Mouse (Mus musculus): Measurements from ENCODE around the gene Bpifb5. TPM values are rescaled to one million over a fixed set of nuclear protein-coding genes. Genes with fewer than 3 reads are reported as not detected.

Gene Bpifb5
- polyA plus RNA-seq, 1 experiment = not detected

DNA sequence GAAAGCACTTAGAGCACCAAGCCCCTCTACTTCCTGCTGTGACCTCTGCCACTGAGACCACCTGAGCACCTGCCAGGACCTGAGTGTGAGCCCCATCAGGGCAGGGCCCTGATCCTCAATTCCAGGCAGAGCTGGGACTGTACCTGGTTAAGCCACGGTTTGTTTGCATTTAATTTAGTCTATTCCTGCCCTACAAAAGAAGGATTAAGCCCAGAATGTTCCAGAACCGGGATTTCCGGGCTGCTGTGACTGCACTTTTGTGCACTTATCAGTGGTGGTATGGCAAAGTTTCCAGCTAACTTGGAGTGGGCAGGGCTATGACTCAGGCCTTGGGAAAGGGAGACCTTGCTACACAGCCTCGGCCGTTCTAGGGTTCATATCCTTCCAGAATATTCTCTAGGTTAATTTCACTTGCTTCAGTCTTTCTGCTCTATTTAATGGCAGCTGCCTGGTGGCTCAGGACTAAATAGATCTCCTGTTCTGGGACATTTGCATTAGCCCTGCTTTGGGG lies 29.5 kb upstream of the Bpifb5 start:
- Histone ChIP-seq H3K4me3 (ENCODE audit: insufficient read depth, low read length) (no peak overlapping the region), H3K4me1 (ENCODE audit: control insufficient read depth, insufficient read depth, low read length) (no peaks in the 10 kb centered on the region)
- TF ChIP-seq POLR2A (IDR thresholded peaks at IDR 0.05; ENCODE audit: low read depth, low read length) (no peak), CTCF (IDR thresholded peaks at IDR 0.05; ENCODE audit: borderline replicate concordance, insufficient read depth, low read length) (no peak)

DNA sequence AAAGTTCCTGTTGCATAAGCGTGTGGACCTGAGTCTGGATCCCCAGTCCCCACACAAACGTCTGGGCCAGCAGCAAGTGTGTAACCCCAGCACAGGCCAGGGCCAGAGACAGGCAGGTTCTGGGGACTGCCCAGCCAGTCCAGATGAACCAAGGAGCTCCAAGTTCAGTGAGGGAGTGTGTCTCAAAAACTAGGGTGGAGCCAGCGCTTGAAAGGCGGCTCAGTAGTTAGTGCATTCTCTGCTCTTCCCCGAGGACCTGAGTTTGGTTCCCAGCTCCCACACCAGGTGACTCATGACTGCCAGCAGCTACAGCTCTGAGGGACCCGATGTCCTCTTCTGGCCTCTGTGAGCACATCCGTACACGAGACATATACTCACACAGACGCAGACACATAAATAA lies 26.5 kb upstream of the Bpifb5 start:
- Histone ChIP-seq H3K27ac (ENCODE audit: insufficient read depth, low read length) (no peak overlapping the region), H3K4me1 (ENCODE audit: control insufficient read depth, insufficient read depth, low read length) (no peaks in the 10 kb centered on the region), H3K4me3 (ENCODE audit: insufficient read depth, low read length) (no peak overlapping the region)
- TF ChIP-seq CTCF (IDR thresholded peaks at IDR 0.05; ENCODE audit: borderline replicate concordance, insufficient read depth, low read length) = no peak
- no peak for TF ChIP-seq POLR2A (IDR thresholded peaks at IDR 0.05; ENCODE audit: low read depth, low read length)

More for the DNA sequence above, 29.5 kb upstream of the Bpifb5 start:
- no peak overlapping the region for H3K27ac ChIP-seq (ENCODE audit: insufficient read depth, low read length)

DNA sequence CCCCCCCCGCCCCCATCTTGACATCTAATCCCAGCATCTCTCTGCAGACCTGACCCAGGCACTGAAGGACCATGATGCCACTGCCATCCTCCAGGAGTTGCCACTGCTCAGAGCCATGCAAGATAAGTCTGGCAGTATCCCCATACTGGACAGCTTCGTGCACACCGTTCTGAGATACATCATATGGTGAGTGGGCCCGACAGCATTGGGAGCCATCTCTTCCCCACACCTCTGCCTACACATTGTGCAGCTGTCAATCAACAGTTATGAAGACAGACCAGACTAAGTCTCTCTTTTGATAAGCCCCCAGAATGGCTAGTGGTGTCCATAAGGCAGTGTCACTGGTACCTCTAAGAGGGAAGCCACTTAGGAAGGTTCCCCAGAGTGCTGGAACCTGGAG lies 18.9 kb upstream of the Bpifb5 start:
- Histone ChIP-seq H3K27ac (ENCODE audit: insufficient read depth, low read length) (no peak overlapping the region), H3K4me1 (ENCODE audit: control insufficient read depth, insufficient read depth, low read length) (no peaks in the 10 kb centered on the region), H3K4me3 (ENCODE audit: insufficient read depth, low read length) (no peak overlapping the region)
- no peak for TF ChIP-seq POLR2A (IDR thresholded peaks at IDR 0.05; ENCODE audit: low read depth, low read length)
- TF ChIP-seq CTCF (IDR thresholded peaks at IDR 0.05; ENCODE audit: borderline replicate concordance, insufficient read depth, low read length) = no peak

DNA sequence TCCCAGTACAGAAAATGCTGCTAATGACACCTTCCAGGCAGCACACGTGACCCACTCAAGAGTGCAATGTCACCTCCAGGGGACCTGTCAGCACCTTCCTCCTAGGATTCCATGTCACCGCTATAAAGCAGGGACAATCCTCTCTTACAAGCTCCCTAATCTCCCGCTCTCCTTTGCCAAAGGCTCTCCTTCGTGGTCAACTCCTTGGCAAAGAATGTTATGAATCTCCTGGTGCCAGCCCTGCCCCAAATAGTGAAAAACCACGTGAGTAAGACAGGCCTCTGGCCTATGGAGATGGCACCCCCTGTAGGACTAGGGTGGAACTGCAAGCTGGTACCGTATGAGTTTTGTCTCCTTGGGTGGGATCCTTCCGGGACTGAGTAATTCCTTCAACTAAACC lies 16.6 kb upstream of the Bpifb5 start:
- Histone ChIP-seq H3K4me3 (ENCODE audit: insufficient read depth, low read length) (no peak overlapping the region), H3K27ac (ENCODE audit: insufficient read depth, low read length) (no peak overlapping the region), H3K4me1 (ENCODE audit: control insufficient read depth, insufficient read depth, low read length) (no peaks in the 10 kb centered on the region)
- no peak for TF ChIP-seq CTCF (IDR thresholded peaks at IDR 0.05; ENCODE audit: borderline replicate concordance, insufficient read depth, low read length)
- no peak for TF ChIP-seq POLR2A (IDR thresholded peaks at IDR 0.05; ENCODE audit: low read depth, low read length)

DNA sequence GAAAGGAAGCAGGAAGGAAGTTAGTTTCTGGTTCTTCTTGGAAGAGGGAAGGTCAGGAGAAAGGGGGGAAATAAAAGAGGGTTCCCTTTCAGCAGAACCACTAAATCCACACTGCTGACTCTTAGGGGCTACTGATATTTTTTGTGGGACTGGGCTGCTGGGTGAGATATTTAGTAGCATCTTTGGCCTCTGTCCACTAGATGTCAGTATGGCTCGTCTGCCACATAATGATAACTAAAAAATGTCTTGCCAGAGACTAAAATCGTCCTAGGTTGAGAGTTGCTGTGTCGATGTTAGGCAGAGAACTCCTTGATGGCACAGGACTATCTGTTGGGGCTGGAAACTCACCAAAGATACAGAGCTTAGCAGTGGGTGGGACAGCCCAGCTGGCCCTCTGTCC lies 14.4 kb upstream of the Bpifb5 start:
- H3K27ac ChIP-seq (ENCODE audit: insufficient read depth, low read length) = no peak overlapping the region
- H3K4me1 ChIP-seq (ENCODE audit: control insufficient read depth, insufficient read depth, low read length) = no peaks in the 10 kb centered on the region
- TF ChIP-seq CTCF (IDR thresholded peaks at IDR 0.05; ENCODE audit: borderline replicate concordance, insufficient read depth, low read length) (no peak), POLR2A (IDR thresholded peaks at IDR 0.05; ENCODE audit: low read depth, low read length) (no peak)
- H3K4me3 ChIP-seq (ENCODE audit: insufficient read depth, low read length) = no peak overlapping the region

DNA sequence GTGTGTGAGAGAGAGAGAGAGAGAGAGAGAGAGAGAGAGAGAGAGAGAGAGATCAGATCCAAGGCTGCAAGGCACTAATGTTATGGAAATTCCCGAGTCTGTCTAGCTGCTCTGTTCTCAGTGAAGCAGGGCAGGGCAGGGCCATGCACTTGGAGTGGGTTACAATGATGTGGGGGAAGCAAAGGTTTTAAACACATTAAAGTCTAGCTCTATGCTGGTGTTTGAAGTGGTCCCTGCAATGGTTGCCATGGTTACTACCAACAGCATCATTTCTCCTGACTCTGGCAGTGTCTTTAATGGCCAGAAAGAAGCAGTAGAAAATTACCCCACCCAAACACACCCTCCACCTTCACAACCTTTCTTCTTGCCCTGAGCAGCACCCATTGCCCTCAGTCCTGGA lies 12.4 kb upstream of the Bpifb5 start:
- H3K4me1 ChIP-seq (ENCODE audit: control insufficient read depth, insufficient read depth, low read length) = no peaks in the 10 kb centered on the region
- TF ChIP-seq POLR2A (IDR thresholded peaks at IDR 0.05; ENCODE audit: low read depth, low read length) (no peak), CTCF (IDR thresholded peaks at IDR 0.05; ENCODE audit: borderline replicate concordance, insufficient read depth, low read length) (no peak)
- H3K4me3 ChIP-seq (ENCODE audit: insufficient read depth, low read length) = no peak overlapping the region
- H3K27ac ChIP-seq (ENCODE audit: insufficient read depth, low read length) = no peak overlapping the region

DNA sequence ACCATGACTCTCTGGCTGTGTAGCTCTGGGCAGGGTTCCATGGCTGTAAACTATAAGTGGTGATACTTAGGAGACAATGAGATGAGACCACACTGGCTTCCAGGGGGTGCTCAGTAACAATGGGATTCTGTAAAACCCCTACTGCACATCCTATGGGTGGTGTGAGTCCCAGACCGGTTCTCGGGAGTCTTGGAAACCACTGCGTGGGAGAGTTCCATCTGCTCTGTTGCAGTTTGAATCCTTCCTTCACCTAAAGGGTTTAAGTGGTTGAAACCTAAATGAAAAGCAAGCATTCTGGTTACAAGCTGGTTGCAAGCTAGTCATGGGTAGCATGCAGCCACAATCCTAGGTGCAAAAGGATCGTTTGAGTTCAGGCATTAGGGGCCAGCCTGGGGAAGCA lies 11.7 kb upstream of the Bpifb5 start:
- Histone ChIP-seq H3K27ac (ENCODE audit: insufficient read depth, low read length) (no peak overlapping the region), H3K4me1 (ENCODE audit: control insufficient read depth, insufficient read depth, low read length) (no peaks in the 10 kb centered on the region), H3K4me3 (ENCODE audit: insufficient read depth, low read length) (no peak overlapping the region)
- no peak for TF ChIP-seq POLR2A (IDR thresholded peaks at IDR 0.05; ENCODE audit: low read depth, low read length)
- TF ChIP-seq CTCF (IDR thresholded peaks at IDR 0.05; ENCODE audit: borderline replicate concordance, insufficient read depth, low read length) = no peak

DNA sequence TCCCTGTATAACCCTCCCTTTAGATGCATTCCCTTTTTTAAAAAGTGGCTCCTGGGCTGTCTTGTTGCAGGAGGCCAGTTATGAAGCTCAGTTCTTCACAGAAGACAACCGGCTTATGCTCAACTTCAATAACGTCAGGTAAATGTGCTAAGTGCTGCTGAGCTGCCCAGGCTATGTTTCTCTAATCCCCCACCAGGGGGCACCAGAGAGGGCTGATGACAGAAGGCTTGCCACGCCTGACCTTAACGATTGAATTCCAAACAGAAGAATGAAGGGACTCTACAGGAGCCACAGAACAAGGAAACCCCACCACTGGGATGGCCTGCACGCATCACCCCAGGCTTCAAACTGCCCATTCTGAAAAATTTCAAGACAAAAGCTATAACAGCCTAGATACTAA lies 8.4 kb upstream of the Bpifb5 start:
- Histone ChIP-seq H3K4me1 (ENCODE audit: control insufficient read depth, insufficient read depth, low read length) (no peaks in the 10 kb centered on the region), H3K27ac (ENCODE audit: insufficient read depth, low read length) (no peak overlapping the region), H3K4me3 (ENCODE audit: insufficient read depth, low read length) (no peak overlapping the region)
- TF ChIP-seq CTCF (IDR thresholded peaks at IDR 0.05; ENCODE audit: borderline replicate concordance, insufficient read depth, low read length) = peak; percentile 51; the same call in 1 of the 2 replicates
- no peak for TF ChIP-seq POLR2A (IDR thresholded peaks at IDR 0.05; ENCODE audit: low read depth, low read length)

DNA sequence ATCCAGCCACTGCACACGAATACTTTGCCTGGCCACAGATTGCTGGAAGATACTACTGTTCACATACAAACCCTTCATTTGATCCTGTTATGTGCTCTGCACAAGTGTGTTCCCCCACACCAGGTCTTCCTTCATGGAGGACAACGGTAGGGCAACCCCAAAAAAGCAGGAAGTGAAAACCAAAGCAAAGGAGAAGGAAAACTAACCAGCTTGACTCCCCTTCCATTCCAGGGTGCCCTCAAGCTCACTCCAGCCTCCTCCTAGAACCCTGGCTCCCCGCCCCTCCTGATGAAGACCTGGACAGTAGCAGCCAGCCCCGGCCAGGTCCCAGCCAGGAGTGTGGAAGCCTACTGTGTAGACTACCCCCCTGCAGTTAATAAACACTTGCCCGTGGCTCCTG lies 3.6 kb upstream of the Bpifb5 start:
- H3K4me3 ChIP-seq (ENCODE audit: insufficient read depth, low read length) = no peak overlapping the region
- no peaks in the 10 kb centered on the region for H3K4me1 ChIP-seq (ENCODE audit: control insufficient read depth, insufficient read depth, low read length)
- no peak overlapping the region for H3K27ac ChIP-seq (ENCODE audit: insufficient read depth, low read length)
- TF ChIP-seq POLR2A (IDR thresholded peaks at IDR 0.05; ENCODE audit: low read depth, low read length) = no peak
- no peak for TF ChIP-seq CTCF (IDR thresholded peaks at IDR 0.05; ENCODE audit: borderline replicate concordance, insufficient read depth, low read length)

DNA sequence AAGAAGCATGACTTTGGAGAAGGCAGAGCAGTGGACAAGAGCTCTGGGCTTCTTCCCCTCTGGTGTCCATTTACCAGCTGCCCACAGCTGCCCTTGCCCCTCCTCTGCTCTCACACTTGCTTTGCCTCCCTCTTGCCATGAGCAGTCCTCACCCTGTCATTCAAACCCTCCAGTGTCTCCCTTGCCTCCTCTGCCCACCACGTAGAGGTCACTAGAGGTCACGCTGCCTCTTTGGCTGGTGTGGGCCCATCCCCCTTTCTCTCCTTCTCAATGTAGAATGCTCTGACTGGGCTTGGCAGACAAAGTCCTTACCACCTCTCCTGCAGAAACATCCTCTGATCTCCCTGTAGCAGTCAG lies 353 bp downstream of the Bpifb5 start:
- Histone ChIP-seq H3K4me3 (ENCODE audit: insufficient read depth, low read length) (no peak overlapping the region), H3K27ac (ENCODE audit: insufficient read depth, low read length) (no peak overlapping the region), H3K4me1 (ENCODE audit: control insufficient read depth, insufficient read depth, low read length) (no peaks in the 10 kb centered on the region)
- TF ChIP-seq POLR2A (IDR thresholded peaks at IDR 0.05; ENCODE audit: low read depth, low read length) = no peak
- TF ChIP-seq CTCF (IDR thresholded peaks at IDR 0.05; ENCODE audit: borderline replicate concordance, insufficient read depth, low read length) = no peak

DNA sequence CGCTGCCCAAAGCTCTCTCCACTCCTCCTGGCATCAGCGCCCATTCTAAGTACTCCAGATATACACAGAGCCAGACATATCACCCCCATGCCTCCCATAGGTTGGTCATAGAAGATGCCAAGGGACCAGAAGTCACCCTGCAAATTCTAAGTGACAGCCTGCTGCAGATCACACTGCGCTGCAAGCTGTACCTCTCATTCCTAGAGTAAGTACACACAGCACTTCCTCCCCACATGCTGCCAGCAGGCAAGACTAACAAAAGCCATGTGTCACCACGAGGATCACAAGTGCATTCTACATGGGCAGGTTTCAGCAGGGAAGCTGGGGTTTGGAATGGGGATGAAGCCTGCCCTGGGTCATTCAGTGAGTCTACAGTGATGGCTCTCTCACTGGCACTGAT lies 3.4 kb downstream of the Bpifb5 start:
- no peak overlapping the region for H3K4me3 ChIP-seq (ENCODE audit: insufficient read depth, low read length)
- H3K27ac ChIP-seq (ENCODE audit: insufficient read depth, low read length) = no peak overlapping the region
- TF ChIP-seq CTCF (IDR thresholded peaks at IDR 0.05; ENCODE audit: borderline replicate concordance, insufficient read depth, low read length) (no peak), POLR2A (IDR thresholded peaks at IDR 0.05; ENCODE audit: low read depth, low read length) (no peak)
- H3K4me1 ChIP-seq (ENCODE audit: control insufficient read depth, insufficient read depth, low read length) = no peaks in the 10 kb centered on the region
